In the genomic region with DNA sequence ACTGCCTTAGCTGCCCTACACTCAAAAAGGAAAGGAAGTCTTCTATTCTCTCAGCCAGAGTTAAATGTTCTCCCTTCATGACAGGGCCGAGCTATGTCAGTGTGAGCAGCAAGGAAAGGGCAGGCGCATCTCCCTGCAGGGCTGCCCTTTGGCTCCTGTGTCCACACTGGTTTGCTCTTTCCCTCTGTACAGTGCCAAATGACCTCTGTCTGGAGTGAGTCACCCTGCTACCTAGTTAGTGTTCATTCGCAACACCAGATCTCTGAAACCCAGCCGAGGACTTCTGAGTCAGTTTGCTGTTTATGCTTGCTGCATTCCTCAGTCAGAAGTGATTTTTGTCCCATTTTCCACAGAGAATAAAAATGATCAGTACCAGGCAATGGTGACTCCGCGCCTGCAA, we compare ENCODE assay signal across 10 mouse cellular contexts.
A peak's percentile ranks its signal among the peaks of the same experiment; 100 is the strongest.
DNase-seq lines count a peak whose midpoint lies in the region; ATAC-seq and TF ChIP-seq lines count a peak whose summit lies in the region.
"Had no signal": no experiment of that assay in that cellular context is flagged by ENCODE, and none has a peak within 500 bp of the region (broad histone marks: within the 10 kb centered on the region; RNA-seq: fewer than 3 reads in every experiment).

No protein-coding gene starts in this region.

- H3K27ac ChIP-seq in liver, embryonic 15.5 days (replicated peaks): 0 out of 2 replicates have a peak overlapping the region, but pooled peaks have one; percentile 45
- no peak overlapping the region for H3K27ac ChIP-seq in forebrain, embryonic 12.5 days
- H3K27ac ChIP-seq in thymus, adult 2 months (ENCODE audit: control insufficient read depth, insufficient read depth, low read length): no peak overlapping the region
- H3K27ac ChIP-seq: limb, embryonic 13.5 days; neural tube, embryonic 12.5 days had no signal

- no peak overlapping the region for H3K4me3 ChIP-seq in liver, embryonic 15.5 days (replicated peaks)
- no peak overlapping the region for H3K4me3 ChIP-seq in forebrain, embryonic 12.5 days (replicated peaks)
- no peak overlapping the region for H3K4me3 ChIP-seq in thymus, adult 2 months (ENCODE audit: control insufficient read depth, insufficient read depth, low read length)
- H3K4me3 ChIP-seq: limb, embryonic 13.5 days; neural tube, embryonic 12.5 days had no signal

- H3K4me1 ChIP-seq in liver, embryonic 15.5 days (replicated peaks): no peaks in the 10 kb centered on the region
- H3K4me1 ChIP-seq in forebrain, embryonic 12.5 days: peaks cover 7% of the 10 kb centered on the region; the same call in 1 of the 2 replicates
- no peaks in the 10 kb centered on the region for H3K4me1 ChIP-seq in thymus, adult 2 months (replicated peaks; ENCODE audit: control insufficient read depth, insufficient read depth, low read length)

- H3K9me3 ChIP-seq in liver, embryonic 15.5 days (replicated peaks): no peaks in the 10 kb centered on the region
- no peaks in the 10 kb centered on the region for H3K9me3 ChIP-seq in forebrain, embryonic 12.5 days
- H3K9me3 ChIP-seq: limb, embryonic 13.5 days; neural tube, embryonic 12.5 days had no signal

- TF ChIP-seq CTCF in thymus, adult 2 months (IDR thresholded peaks at IDR 0.05; ENCODE audit: borderline replicate concordance, control insufficient read depth, extremely low read depth, insufficient read depth, low read length, poor library complexity): no peak

- intact Hi-C loops in gastrocnemius, postnatal 14 days (cut with DNase I; ENCODE audit: low total_unique reads): no loop called here

- H3K9ac ChIP-seq in liver, embryonic 15.5 days: no peak overlapping the region
- no peak overlapping the region for H3K9ac ChIP-seq in forebrain, embryonic 12.5 days
- H3K9ac ChIP-seq: limb, embryonic 13.5 days; neural tube, embryonic 12.5 days had no signal

- peak; percentile 89 for ATAC-seq in liver, embryonic 15.5 days (ENCODE audit: insufficient read depth)
- ATAC-seq in forebrain, embryonic 12.5 days (ENCODE audit: low FRiP score): no peak

- DNase-seq in embryo, embryonic 10.5 days (ENCODE audit: low spot score): peak; percentile 7
- DNase-seq in embryo, embryonic 9.5 days (ENCODE audit: extremely low spot score): no peak
- peak; percentile 83 for DNase-seq in Muller cell, postnatal 12 days (ENCODE audit: inconsistent ontology term)
- DNase-seq in gastrocnemius, postnatal 14 days: peak; percentile 37
- no peak for DNase-seq in thymus, postnatal 25 days
- DNase-seq in thymus, adult 2 months: no peak

- TF ChIP-seq POLR2A in thymus, adult 2 months (IDR thresholded peaks at IDR 0.05; ENCODE audit: control insufficient read depth, extremely low read depth, insufficient read depth, low read length, poor library complexity): no peak

- WGBS in liver, embryonic 15.5 days (ENCODE audit: insufficient replicate concordance): 64% methylated on average over 6 of the region's 6 CpGs
- WGBS in forebrain, embryonic 12.5 days: 87% methylated on average over 6 of the region's 6 CpGs
- WGBS in thymus, adult 2 months: 90% methylated on average over 6 of the region's 6 CpGs

- H3K36me3 ChIP-seq in liver, embryonic 15.5 days (replicated peaks): no peaks in the 10 kb centered on the region
- no peaks in the 10 kb centered on the region for H3K36me3 ChIP-seq in forebrain, embryonic 12.5 days (replicated peaks)
- no peaks in the 10 kb centered on the region for H3K36me3 ChIP-seq in thymus, adult 2 months (ENCODE audit: control insufficient read depth, insufficient read depth, low read length)
- H3K36me3 ChIP-seq: neural tube, embryonic 12.5 days had no signal

- H3K4me2 ChIP-seq in liver, embryonic 15.5 days: no peak overlapping the region
- H3K4me2 ChIP-seq in forebrain, embryonic 12.5 days: no peak overlapping the region
- H3K4me2 ChIP-seq: limb, embryonic 13.5 days; neural tube, embryonic 12.5 days had no signal

- H3K27me3 ChIP-seq in liver, embryonic 15.5 days: no peaks in the 10 kb centered on the region
- H3K27me3 ChIP-seq in forebrain, embryonic 12.5 days: peaks cover 39% of the 10 kb centered on the region
- H3K27me3 ChIP-seq in thymus, adult 2 months (ENCODE audit: control insufficient read depth, insufficient read depth, low read length): no peaks in the 10 kb centered on the region
- H3K27me3 ChIP-seq: limb, embryonic 13.5 days had no signal

Comparison
In these comparisons a context has a peak if more than half of its experiments do, and no peak if none do; other contexts are left out.
1. DNase-seq: peak in embryo, embryonic 10.5 days (single experiment), Muller cell, postnatal 12 days (single experiment) and gastrocnemius, postnatal 14 days (single experiment); none in embryo, embryonic 9.5 days (single experiment), thymus, postnatal 25 days (single experiment) and thymus, adult 2 months (single experiment).